Mouse (Mus musculus) skeletal muscle tissue, adult 2 months (tissue): ENCODE results near the gene Foxn3.

ENCODE experiments used
- DNase-seq: peaks from one replicate; pipeline ENCODE4 v3.0.0-alpha.2; 2012; ENCODE audit warnings: low read depth, low spot score

The Foxn3 gene

GRCm38 (mm10) chr12:99526571-99527140, 36.7 kb downstream of the Foxn3 start:
- DNase-seq, result no peak

- DNase-seq, result no peak
These were observed 40.5 kb downstream of the Foxn3 start for GRCm38 (mm10) chr12:99522882-99523281.

GRCm38 (mm10) chr12:99519862-99520261, 43.5 kb downstream of the Foxn3 start:
- DNase-seq, result no peak

GRCm38 (mm10) chr12:99519191-99519614, 44.2 kb downstream of the Foxn3 start:
- DNase-seq, result no peak

GRCm38 (mm10) chr12:99518640-99519039, 44.7 kb downstream of the Foxn3 start:
- DNase-seq, result no peak

- DNase-seq, result no peak
These were observed 45.3 kb downstream of the Foxn3 start for GRCm38 (mm10) chr12:99518126-99518525.

GRCm38 (mm10) chr12:99517296-99517695, 46.1 kb downstream of the Foxn3 start:
- DNase-seq, result no peak

GRCm38 (mm10) chr12:99515481-99515880, 47.9 kb downstream of the Foxn3 start:
- DNase-seq, result no peak

GRCm38 (mm10) chr12:99511644-99512043, 51.7 kb downstream of the Foxn3 start:
- DNase-seq, result no peak

GRCm38 (mm10) chr12:99510759-99511158, 52.6 kb downstream of the Foxn3 start:
- no peak for DNase-seq

- no peak for DNase-seq
These were observed 61.2 kb downstream of the Foxn3 start for GRCm38 (mm10) chr12:99502225-99502624.

GRCm38 (mm10) chr12:99498978-99499694, 64.2 kb downstream of the Foxn3 start:
- DNase-seq, result no peak

GRCm38 (mm10) chr12:99498189-99498977, 65.0 kb downstream of the Foxn3 start:
- DNase-seq, result no peak

GRCm38 (mm10) chr12:99496945-99497344, 66.4 kb downstream of the Foxn3 start:
- DNase-seq, result no peak

- no peak for DNase-seq
These were observed 73.2 kb downstream of the Foxn3 start for GRCm38 (mm10) chr12:99490216-99490615.

GRCm38 (mm10) chr12:99489001-99489592, 74.3 kb downstream of the Foxn3 start:
- DNase-seq, result no peak

- DNase-seq, result no peak
These were observed 83.0 kb downstream of the Foxn3 start for GRCm38 (mm10) chr12:99480372-99480771.

GRCm38 (mm10) chr12:99474176-99474575, 89.2 kb downstream of the Foxn3 start:
- DNase-seq, result no peak

GRCm38 (mm10) chr12:99473406-99474133, 89.8 kb downstream of the Foxn3 start:
- no peak for DNase-seq

- DNase-seq, result no peak
These were observed 92.0 kb downstream of the Foxn3 start for GRCm38 (mm10) chr12:99471431-99471830.

- DNase-seq, result peak; percentile 58
These were observed 95.5 kb downstream of the Foxn3 start for GRCm38 (mm10) chr12:99467884-99468311.
